Mouse (Mus musculus) adrenal gland, postnatal 36 days (tissue): ENCODE results near the gene Olfr328. TPM values are rescaled to one million over a fixed set of nuclear protein-coding genes. Genes with fewer than 3 reads are reported as not detected.

Source experiments
- total RNA-seq, 2 experiments: library from RNA; stranded (reverse); gene quantifications; 2 replicates each; pipeline ENCODE4 v1.2.3; 2021

Olfr328 gene
- total RNA-seq, 2 experiments from 2014 or later, result 0.17 to 0.26 TPM

Other genes with a start within 250 kb of the Olfr328 start
- 10 to 100 TPM in 1 of 2 experiments, 1 to 10 TPM in 1; 7.7 to 10.9 TPM for gene Zfp692, start 248.6 kb downstream of the Olfr328 start, total RNA-seq
- 10 to 100 TPM; 44.9 to 48.9 TPM for gene Zfp672, start 225.3 kb downstream of the Olfr328 start, total RNA-seq
- 10 to 100 TPM; 36.7 to 51.5 TPM for gene Sh3bp5l, start 224.9 kb downstream of the Olfr328 start, total RNA-seq
- gene Lypd8, start 176.6 kb downstream of the Olfr328 start, total RNA-seq, result not detected
- not detected for gene 1810065E05Rik, start 134.5 kb downstream of the Olfr328 start, total RNA-seq
- not detected for gene Gm12253, start 123.1 kb downstream of the Olfr328 start, total RNA-seq
- not detected for gene Lypd9, start 102.7 kb downstream of the Olfr328 start, total RNA-seq
- not detected for gene Olfr30, start 93.4 kb downstream of the Olfr328 start, total RNA-seq
- gene Olfr332, start 63.1 kb downstream of the Olfr328 start, total RNA-seq, result not detected
- not detected for gene Olfr331, start 53.1 kb downstream of the Olfr328 start, total RNA-seq
- under 1 TPM in 1 of 2 experiments, not detected in 1; 0.33 TPM for gene Olfr330, start 20.8 kb downstream of the Olfr328 start, total RNA-seq
- 1 to 10 TPM in 1 of 2 experiments, not detected in 1; 1.2 TPM for gene Olfr329-ps, start 9.2 kb downstream of the Olfr328 start, total RNA-seq
- gene Olfr224, start 14.9 kb upstream of the Olfr328 start, total RNA-seq, result not detected
- gene Olfr325, start 22.1 kb upstream of the Olfr328 start, total RNA-seq, result not detected
- gene Olfr324, start 39.5 kb upstream of the Olfr328 start, total RNA-seq, result not detected
- gene 2210407C18Rik, start 60.4 kb upstream of the Olfr328 start, total RNA-seq, result not detected
- gene Olfr323, start 74.9 kb upstream of the Olfr328 start, total RNA-seq, result not detected
- gene Trim58, start 84.8 kb upstream of the Olfr328 start, total RNA-seq, result not detected
- gene Olfr322, start 103.1 kb upstream of the Olfr328 start, total RNA-seq, result not detected
- not detected for gene Olfr320, start 125.5 kb upstream of the Olfr328 start, total RNA-seq
- gene Olfr319, start 143.5 kb upstream of the Olfr328 start, total RNA-seq, result not detected
- gene Olfr318, start 168.4 kb upstream of the Olfr328 start, total RNA-seq, result not detected
- not detected for gene Olfr317, start 183.6 kb upstream of the Olfr328 start, total RNA-seq
- not detected for gene Olfr316, start 197.1 kb upstream of the Olfr328 start, total RNA-seq
- gene Olfr315, start 217.6 kb upstream of the Olfr328 start, total RNA-seq, result not detected
- gene Olfr314, start 227.3 kb upstream of the Olfr328 start, total RNA-seq, result not detected
- gene Fam183b, start 246.3 kb upstream of the Olfr328 start, total RNA-seq, result 1 to 10 TPM; 1.4 to 2.4 TPM